Mouse (Mus musculus): ENCODE data around the gene Rnasel.

Gene Rnasel

GRCm38 (mm10) chr1:153749211-153749801, at the start of gene Rnasel:
Gene Rnasel (plus strand): TSS chr1:153749426.
- DNase-seq (ENCODE audit: low spot score in 2 of 2) = peak in 1 of 2 experiments; percentile 59

DNA sequence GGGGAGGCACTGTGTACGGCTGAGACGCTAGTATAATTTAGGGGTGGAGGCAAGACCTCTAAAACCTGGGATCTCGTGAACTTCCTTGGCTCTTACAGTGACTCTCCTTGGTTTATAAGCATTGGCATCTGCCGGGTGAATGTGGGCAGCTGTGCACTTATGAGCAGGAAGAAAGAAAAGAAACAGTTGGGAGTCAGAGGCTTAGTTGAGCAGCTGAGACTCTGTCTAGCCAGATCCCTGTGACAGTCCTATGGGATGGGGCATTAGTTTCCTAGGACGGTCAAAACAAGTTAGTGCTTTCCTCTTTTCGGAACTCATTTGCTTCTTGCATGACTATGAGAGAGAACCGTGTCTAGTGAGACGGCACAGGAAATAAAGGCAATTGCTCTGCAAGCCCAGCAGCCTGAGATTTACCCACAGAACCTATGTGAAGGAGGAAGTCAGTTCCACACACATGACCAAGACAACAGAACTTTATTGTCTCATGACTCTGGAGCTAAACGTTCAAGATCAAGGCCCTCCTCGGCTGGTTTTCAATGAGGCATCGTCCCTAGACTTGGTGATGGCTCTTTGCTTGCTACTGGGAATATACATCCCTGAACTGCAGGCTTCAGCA, 48.7 kb upstream of the Rnasel start:
- no peak for DNase-seq (ENCODE audit: low spot score in 2 of 2)

- no peak for DNase-seq (ENCODE audit: low spot score in 2 of 2)
Measured at GRCm38 (mm10) chr1:153701461-153701860, 47.8 kb upstream of the Rnasel start.

- DNase-seq (ENCODE audit: low spot score in 2 of 2) = no peak
Measured at GRCm38 (mm10) chr1:153702166-153702852, 46.9 kb upstream of the Rnasel start.

- DNase-seq (ENCODE audit: low spot score in 2 of 2) = no peak
Measured at GRCm38 (mm10) chr1:153702853-153703410, 46.3 kb upstream of the Rnasel start.

DNA sequence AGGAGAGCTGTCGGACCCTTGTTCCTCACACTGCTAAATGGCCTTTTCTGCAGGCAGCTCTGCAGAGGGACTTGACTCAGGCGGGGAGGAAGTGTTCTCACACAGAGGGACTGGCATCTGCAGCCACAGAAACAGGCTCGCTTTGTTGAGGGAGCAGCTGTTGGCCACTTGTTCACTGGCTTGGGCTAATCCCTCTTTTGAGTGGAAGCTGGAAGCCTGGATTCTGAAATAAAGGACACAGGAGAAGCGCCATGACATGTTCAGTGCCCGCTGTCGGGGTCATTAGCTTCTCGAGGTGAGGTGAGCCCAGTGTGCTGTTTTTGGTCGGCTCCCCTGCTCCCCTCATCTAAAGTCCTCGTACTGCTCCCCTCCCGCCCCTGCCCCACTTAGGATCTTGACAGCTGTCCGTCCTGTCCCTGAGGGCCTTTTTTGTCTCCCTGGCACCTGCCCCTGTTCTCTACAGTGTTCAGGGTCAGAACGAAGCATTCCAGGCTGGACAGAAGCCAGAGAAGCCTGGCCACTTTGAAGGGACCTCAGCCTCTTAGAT, 45.7 kb upstream of the Rnasel start:
- peak in 1 of 2 experiments; percentile 40 for DNase-seq (ENCODE audit: low spot score in 2 of 2)

GRCm38 (mm10) chr1:153704174-153704573, 45.1 kb upstream of the Rnasel start:
- DNase-seq (ENCODE audit: low spot score in 2 of 2) = no peak

DNA sequence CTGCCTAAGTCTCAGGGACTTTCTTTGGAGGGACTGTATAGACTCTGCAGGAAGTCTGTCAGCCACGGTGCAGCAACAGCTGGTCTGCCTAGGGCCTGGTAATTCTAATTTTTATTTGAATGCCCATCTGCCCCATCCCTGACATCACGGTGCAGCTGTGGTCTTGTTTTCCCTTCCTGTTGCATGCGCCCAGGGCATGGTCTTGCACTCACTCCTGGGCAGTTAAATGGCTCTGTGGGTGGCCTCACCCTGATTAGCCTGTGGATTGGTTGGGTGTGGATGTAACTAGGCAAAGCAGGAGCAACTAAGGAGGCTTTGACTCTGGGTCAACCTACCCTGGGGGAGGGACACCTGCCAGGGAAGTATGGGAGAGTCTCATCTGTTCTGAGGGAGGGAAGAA, 44.2 kb upstream of the Rnasel start:
- no peak for DNase-seq (ENCODE audit: low spot score in 2 of 2)

- no peak for DNase-seq (ENCODE audit: low spot score in 2 of 2)
Measured at GRCm38 (mm10) chr1:153708626-153709025, 40.6 kb upstream of the Rnasel start.

- no peak for DNase-seq (ENCODE audit: low spot score in 2 of 2)
Measured at GRCm38 (mm10) chr1:153709451-153709850, 39.8 kb upstream of the Rnasel start.

- no peak for DNase-seq (ENCODE audit: low spot score in 2 of 2)
Measured at GRCm38 (mm10) chr1:153711544-153712262, 37.5 kb upstream of the Rnasel start.

GRCm38 (mm10) chr1:153712633-153713032, 36.6 kb upstream of the Rnasel start:
- DNase-seq (ENCODE audit: low spot score in 2 of 2) = no peak

- no peak for DNase-seq (ENCODE audit: low spot score in 2 of 2)
Measured at GRCm38 (mm10) chr1:153717990-153718389, 31.2 kb upstream of the Rnasel start.

GRCm38 (mm10) chr1:153720935-153721334, 28.3 kb upstream of the Rnasel start:
- DNase-seq (ENCODE audit: low spot score in 2 of 2) = no peak

GRCm38 (mm10) chr1:153721565-153722310, 27.5 kb upstream of the Rnasel start:
- no peak for DNase-seq (ENCODE audit: low spot score in 2 of 2)

- DNase-seq (ENCODE audit: low spot score in 2 of 2) = no peak
Measured at GRCm38 (mm10) chr1:153723426-153723825, 25.8 kb upstream of the Rnasel start.

- DNase-seq (ENCODE audit: low spot score in 2 of 2) = no peak
Measured at GRCm38 (mm10) chr1:153726636-153727035, 22.6 kb upstream of the Rnasel start.

- no peak for DNase-seq (ENCODE audit: low spot score in 2 of 2)
Measured at GRCm38 (mm10) chr1:153729806-153730205, 19.4 kb upstream of the Rnasel start.

DNA sequence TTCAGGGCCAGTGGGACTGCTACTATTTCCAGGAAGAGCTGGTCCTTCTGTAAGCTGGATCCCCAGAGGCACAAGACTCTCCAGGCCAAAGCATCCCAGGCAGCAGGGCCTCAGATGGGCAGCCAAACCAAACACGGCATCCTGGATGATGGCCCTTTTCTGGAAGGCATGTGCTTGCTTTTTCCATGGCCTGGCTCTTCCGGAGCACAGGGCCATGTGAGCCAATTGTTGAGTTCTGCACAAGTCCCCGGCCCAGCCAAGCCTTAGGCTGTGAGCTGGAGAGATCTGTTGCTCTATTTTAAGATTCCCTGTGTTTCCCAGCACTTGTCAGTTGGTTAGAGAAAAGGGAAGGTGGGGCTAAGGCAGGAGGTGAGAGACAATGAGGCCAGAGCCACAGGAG, 18.6 kb upstream of the Rnasel start:
- no peak for DNase-seq (ENCODE audit: low spot score in 2 of 2)

DNA sequence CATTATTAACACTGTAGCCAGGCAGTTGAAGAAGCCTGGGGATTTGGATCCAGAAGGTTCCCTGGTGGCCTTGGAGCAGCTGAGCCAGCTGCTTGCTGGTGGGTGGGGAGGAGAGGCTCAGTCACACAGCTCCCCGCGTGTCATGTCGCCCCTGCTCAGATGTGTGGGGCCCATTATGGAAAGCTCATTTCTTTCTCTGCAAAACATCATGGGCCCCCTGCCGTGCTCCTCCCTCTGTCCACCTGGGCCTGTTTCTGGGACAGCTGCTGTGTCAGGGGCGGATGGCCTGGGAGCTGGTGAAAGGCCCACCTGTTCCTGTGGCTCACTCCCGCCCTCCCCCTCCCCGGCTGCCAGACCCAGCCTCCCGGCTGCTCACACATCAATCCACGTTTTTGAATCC, 16.0 kb upstream of the Rnasel start:
- no peak for DNase-seq (ENCODE audit: low spot score in 2 of 2)

DNA sequence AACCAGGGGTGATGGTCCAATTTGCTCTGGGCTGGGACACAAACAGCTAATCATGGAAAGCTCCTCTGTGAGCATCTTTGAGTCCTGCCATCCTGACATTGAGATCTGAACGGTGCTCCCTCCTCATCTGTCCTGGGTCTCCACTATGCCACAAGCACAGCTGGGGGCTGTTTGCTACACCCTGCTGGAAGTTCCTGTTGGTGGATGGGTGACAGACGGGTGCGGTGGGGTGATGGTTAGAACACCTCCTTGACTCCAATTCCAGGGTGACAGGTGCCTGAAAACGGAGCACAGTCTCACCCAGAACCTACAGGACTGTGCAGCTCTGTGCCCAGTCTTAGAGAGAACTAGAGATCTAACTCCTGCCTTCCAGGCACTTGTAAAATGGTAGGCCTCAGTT, 14.4 kb upstream of the Rnasel start:
- DNase-seq (ENCODE audit: low spot score in 2 of 2) = no peak
